Mouse (Mus musculus): ENCODE measurements around the gene Arl4c. TPM values are rescaled to one million over a fixed set of nuclear protein-coding genes. Genes with fewer than 3 reads are reported as not detected.

Gene Arl4c
- polyA plus RNA-seq, 1 experiment from 2014 or later = 6.7 TPM

GRCm38 (mm10) chr1:88739546-88739945, 37.5 kb upstream of the Arl4c start:
- Histone ChIP-seq H3K9me3 (replicated peaks; ENCODE audit: control insufficient read depth, low read length) (no peaks in the 10 kb centered on the region), H3K4me3 (ENCODE audit: low read depth, low read length) (no peak overlapping the region), H3K4me2 (ENCODE audit: low read depth, low read length) (no peak overlapping the region), H3K27ac (replicated peaks; ENCODE audit: low read depth, low read length) (no peak overlapping the region), H3K27me3 (ENCODE audit: control insufficient read depth, insufficient read depth, low read length) (no peaks in the 10 kb centered on the region), H3K9ac (replicated peaks; ENCODE audit: low read length) (no peak overlapping the region), H3K36me3 (replicated peaks; ENCODE audit: control insufficient read depth, insufficient read depth, low read depth, low read length) (no peaks in the 10 kb centered on the region), H3K4me1 (ENCODE audit: control insufficient read depth, insufficient read depth, low read length) (no peaks in the 10 kb centered on the region)
- no peak for DNase-seq (ENCODE audit: low spot score)
- 73% methylated on average over 4 of the region's 4 CpGs for WGBS
- ATAC-seq (replicated peaks; ENCODE audit: insufficient number of reproducible peaks, low FRiP score, low TSS enrichment, low read depth) = no peak

DNA sequence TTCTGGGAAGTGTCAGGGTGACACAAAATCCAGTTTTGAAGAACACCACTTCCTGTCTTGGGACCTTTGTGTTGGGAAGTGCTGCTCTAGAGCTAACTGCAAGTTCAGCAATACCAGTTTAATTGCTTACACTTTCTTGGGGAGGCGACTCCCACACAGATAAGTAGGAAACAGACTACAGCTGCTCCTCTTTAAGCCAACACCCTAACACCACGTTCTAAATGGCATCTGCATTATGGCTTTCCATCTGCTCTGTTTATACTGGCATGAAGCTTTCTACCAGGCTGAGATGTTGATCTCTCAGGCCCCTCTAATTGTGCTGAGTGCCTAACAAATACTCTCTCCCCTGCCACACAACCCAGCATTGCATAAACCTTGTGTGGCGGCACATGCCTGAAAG, 36.9 kb upstream of the Arl4c start:
- Histone ChIP-seq H3K27ac (replicated peaks; ENCODE audit: low read depth, low read length) (no peak overlapping the region), H3K4me1 (ENCODE audit: control insufficient read depth, insufficient read depth, low read length) (no peaks in the 10 kb centered on the region), H3K9me3 (replicated peaks; ENCODE audit: control insufficient read depth, low read length) (no peaks in the 10 kb centered on the region), H3K4me2 (ENCODE audit: low read depth, low read length) (no peak overlapping the region), H3K27me3 (ENCODE audit: control insufficient read depth, insufficient read depth, low read length) (no peaks in the 10 kb centered on the region), H3K36me3 (replicated peaks; ENCODE audit: control insufficient read depth, insufficient read depth, low read depth, low read length) (no peaks in the 10 kb centered on the region), H3K9ac (replicated peaks; ENCODE audit: low read length) (no peak overlapping the region), H3K4me3 (ENCODE audit: low read depth, low read length) (no peak overlapping the region)
- WGBS = 71% methylated on average over 3 of the region's 3 CpGs
- DNase-seq (ENCODE audit: low spot score) (no peak), ATAC-seq (replicated peaks; ENCODE audit: insufficient number of reproducible peaks, low FRiP score, low TSS enrichment, low read depth) (no peak)

DNA sequence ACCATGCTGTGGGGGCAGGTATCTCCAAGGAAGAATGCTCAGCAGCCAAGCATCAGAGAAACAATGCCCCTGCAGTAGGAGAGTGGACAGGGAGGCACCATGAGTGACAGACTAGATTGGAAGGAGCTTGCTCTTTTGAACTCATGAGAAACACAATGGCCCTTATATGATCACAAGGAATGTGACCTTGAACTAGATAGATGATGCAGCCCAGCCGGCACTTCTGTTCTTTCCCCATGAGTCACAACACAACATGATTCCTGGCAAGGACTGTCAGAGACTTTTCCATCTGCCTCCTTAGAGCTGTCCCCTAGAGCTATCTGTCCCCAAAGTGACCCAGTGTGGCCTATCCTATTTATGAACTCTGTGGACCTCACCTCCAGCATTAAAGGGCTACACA, 27.5 kb upstream of the Arl4c start:
- no peaks in the 10 kb centered on the region for H3K9me3 ChIP-seq (replicated peaks; ENCODE audit: control insufficient read depth, low read length)
- no peak for ATAC-seq (replicated peaks; ENCODE audit: insufficient number of reproducible peaks, low FRiP score, low TSS enrichment, low read depth)
- H3K4me3 ChIP-seq (ENCODE audit: low read depth, low read length) = no peak overlapping the region
- WGBS = 71% methylated on average over 1 of the region's 1 CpGs
- no peak for DNase-seq (ENCODE audit: low spot score)
- H3K27me3 ChIP-seq (ENCODE audit: control insufficient read depth, insufficient read depth, low read length) = no peaks in the 10 kb centered on the region
- H3K27ac ChIP-seq (replicated peaks; ENCODE audit: low read depth, low read length) = no peak overlapping the region
- H3K9ac ChIP-seq (replicated peaks; ENCODE audit: low read length) = no peak overlapping the region
- no peak overlapping the region for H3K4me2 ChIP-seq (ENCODE audit: low read depth, low read length)
- no peaks in the 10 kb centered on the region for H3K36me3 ChIP-seq (replicated peaks; ENCODE audit: control insufficient read depth, insufficient read depth, low read depth, low read length)
- H3K4me1 ChIP-seq (ENCODE audit: control insufficient read depth, insufficient read depth, low read length) = no peaks in the 10 kb centered on the region

GRCm38 (mm10) chr1:88727369-88727768, 25.3 kb upstream of the Arl4c start:
- WGBS = 82% methylated on average over 1 of the region's 1 CpGs
- ATAC-seq (replicated peaks; ENCODE audit: insufficient number of reproducible peaks, low FRiP score, low TSS enrichment, low read depth) = no peak
- no peaks in the 10 kb centered on the region for H3K9me3 ChIP-seq (replicated peaks; ENCODE audit: control insufficient read depth, low read length)

GRCm38 (mm10) chr1:88725716-88726115, 23.7 kb upstream of the Arl4c start:
- no peak overlapping the region for H3K4me3 ChIP-seq (ENCODE audit: low read depth, low read length)
- no peak overlapping the region for H3K27ac ChIP-seq (replicated peaks; ENCODE audit: low read depth, low read length)
- no peaks in the 10 kb centered on the region for H3K9me3 ChIP-seq (replicated peaks; ENCODE audit: control insufficient read depth, low read length)
- ATAC-seq (replicated peaks; ENCODE audit: insufficient number of reproducible peaks, low FRiP score, low TSS enrichment, low read depth) (no peak), DNase-seq (ENCODE audit: low spot score) (no peak)
- H3K36me3 ChIP-seq (replicated peaks; ENCODE audit: control insufficient read depth, insufficient read depth, low read depth, low read length) = no peaks in the 10 kb centered on the region
- 81% methylated on average over 1 of the region's 1 CpGs for WGBS
- no peaks in the 10 kb centered on the region for H3K27me3 ChIP-seq (ENCODE audit: control insufficient read depth, insufficient read depth, low read length)
- H3K4me1 ChIP-seq (ENCODE audit: control insufficient read depth, insufficient read depth, low read length) = no peaks in the 10 kb centered on the region
- H3K4me2 ChIP-seq (ENCODE audit: low read depth, low read length) = no peak overlapping the region
- no peak overlapping the region for H3K9ac ChIP-seq (replicated peaks; ENCODE audit: low read length)

More at GRCm38 (mm10) chr1:88727369-88727768, 25.3 kb upstream of the Arl4c start:
- no peaks in the 10 kb centered on the region for H3K27me3 ChIP-seq (ENCODE audit: control insufficient read depth, insufficient read depth, low read length)
- H3K36me3 ChIP-seq (replicated peaks; ENCODE audit: control insufficient read depth, insufficient read depth, low read depth, low read length) = no peaks in the 10 kb centered on the region
- no peak for DNase-seq (ENCODE audit: low spot score)
- no peak overlapping the region for H3K9ac ChIP-seq (replicated peaks; ENCODE audit: low read length)
- H3K4me2 ChIP-seq (ENCODE audit: low read depth, low read length) = no peak overlapping the region
- H3K27ac ChIP-seq (replicated peaks; ENCODE audit: low read depth, low read length) = no peak overlapping the region
- no peaks in the 10 kb centered on the region for H3K4me1 ChIP-seq (ENCODE audit: control insufficient read depth, insufficient read depth, low read length)
- no peak overlapping the region for H3K4me3 ChIP-seq (ENCODE audit: low read depth, low read length)

- H3K9ac ChIP-seq (replicated peaks; ENCODE audit: low read length) = no peak overlapping the region
- WGBS = 48% methylated on average over 11 of the region's 11 CpGs
- no peak for DNase-seq (ENCODE audit: low spot score)
Observed at GRCm38 (mm10) chr1:88720626-88721229, 18.7 kb upstream of the Arl4c start.

DNA sequence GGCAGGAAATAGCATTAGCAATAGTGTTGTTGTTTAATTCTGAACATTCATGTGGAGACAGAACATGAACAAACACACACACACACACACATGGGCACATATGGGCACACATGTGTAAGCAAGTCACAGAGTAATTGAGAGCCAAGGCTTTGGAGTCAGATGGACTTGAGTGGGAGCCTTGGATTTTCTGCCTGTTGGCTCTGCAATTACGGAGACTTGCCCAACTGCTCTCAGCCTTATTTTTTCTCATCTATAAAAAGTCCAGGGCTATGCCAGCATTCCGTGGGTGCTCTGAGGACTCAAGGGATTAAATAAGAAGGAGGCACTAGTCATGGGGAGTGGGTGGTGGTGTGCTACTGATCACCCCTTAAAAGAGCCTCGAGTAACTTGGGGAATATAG, 16.5 kb upstream of the Arl4c start:
- Histone ChIP-seq H3K4me1 (ENCODE audit: control insufficient read depth, insufficient read depth, low read length) (no peaks in the 10 kb centered on the region), H3K27ac (replicated peaks; ENCODE audit: low read depth, low read length) (no peak overlapping the region), H3K27me3 (ENCODE audit: control insufficient read depth, insufficient read depth, low read length) (no peaks in the 10 kb centered on the region), H3K4me3 (ENCODE audit: low read depth, low read length) (no peak overlapping the region), H3K4me2 (ENCODE audit: low read depth, low read length) (no peak overlapping the region), H3K9me3 (replicated peaks; ENCODE audit: control insufficient read depth, low read length) (no peaks in the 10 kb centered on the region), H3K36me3 (replicated peaks; ENCODE audit: control insufficient read depth, insufficient read depth, low read depth, low read length) (no peaks in the 10 kb centered on the region), H3K9ac (replicated peaks; ENCODE audit: low read length) (no peak overlapping the region)
- ATAC-seq (replicated peaks; ENCODE audit: insufficient number of reproducible peaks, low FRiP score, low TSS enrichment, low read depth) (no peak), DNase-seq (ENCODE audit: low spot score) (no peak)
- 77% methylated on average over 3 of the region's 3 CpGs for WGBS

More at GRCm38 (mm10) chr1:88720626-88721229, 18.7 kb upstream of the Arl4c start:
- no peaks in the 10 kb centered on the region for H3K27me3 ChIP-seq (ENCODE audit: control insufficient read depth, insufficient read depth, low read length)
- ATAC-seq (replicated peaks; ENCODE audit: insufficient number of reproducible peaks, low FRiP score, low TSS enrichment, low read depth) = no peak
- no peaks in the 10 kb centered on the region for H3K4me1 ChIP-seq (ENCODE audit: control insufficient read depth, insufficient read depth, low read length)
- no peak overlapping the region for H3K27ac ChIP-seq (replicated peaks; ENCODE audit: low read depth, low read length)
- no peaks in the 10 kb centered on the region for H3K36me3 ChIP-seq (replicated peaks; ENCODE audit: control insufficient read depth, insufficient read depth, low read depth, low read length)
- H3K4me3 ChIP-seq (ENCODE audit: low read depth, low read length) = no peak overlapping the region
- no peak overlapping the region for H3K4me2 ChIP-seq (ENCODE audit: low read depth, low read length)
- no peaks in the 10 kb centered on the region for H3K9me3 ChIP-seq (replicated peaks; ENCODE audit: control insufficient read depth, low read length)

DNA sequence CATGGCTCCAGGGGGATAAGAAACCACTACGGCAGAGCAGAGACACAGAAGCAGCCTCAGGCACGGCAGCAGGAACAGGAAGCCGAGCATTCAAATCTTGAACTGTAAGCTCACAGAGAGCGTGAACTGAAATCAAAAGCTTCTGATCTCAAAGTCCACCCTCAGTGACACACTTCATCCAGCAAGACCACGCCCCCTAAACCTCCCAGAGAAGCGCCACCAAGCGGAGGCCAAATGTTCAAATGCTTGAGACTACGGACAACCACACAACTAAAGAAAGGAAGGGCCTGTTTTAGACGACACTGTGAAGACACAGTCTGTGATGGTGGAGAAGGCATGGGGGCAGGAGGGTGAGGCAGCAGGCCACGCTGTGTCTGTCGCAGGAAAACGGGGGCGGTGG, 15.7 kb upstream of the Arl4c start:
- ATAC-seq (replicated peaks; ENCODE audit: insufficient number of reproducible peaks, low FRiP score, low TSS enrichment, low read depth) = no peak
- DNase-seq (ENCODE audit: low spot score) = no peak
- no peak overlapping the region for H3K4me3 ChIP-seq (ENCODE audit: low read depth, low read length)
- H3K4me1 ChIP-seq (ENCODE audit: control insufficient read depth, insufficient read depth, low read length) = no peaks in the 10 kb centered on the region
- 81% methylated on average over 13 of the region's 13 CpGs for WGBS
- H3K9me3 ChIP-seq (replicated peaks; ENCODE audit: control insufficient read depth, low read length) = no peaks in the 10 kb centered on the region
- H3K36me3 ChIP-seq (replicated peaks; ENCODE audit: control insufficient read depth, insufficient read depth, low read depth, low read length) = no peaks in the 10 kb centered on the region
- H3K4me2 ChIP-seq (ENCODE audit: low read depth, low read length) = no peak overlapping the region
- no peak overlapping the region for H3K27ac ChIP-seq (replicated peaks; ENCODE audit: low read depth, low read length)
- no peak overlapping the region for H3K9ac ChIP-seq (replicated peaks; ENCODE audit: low read length)
- H3K27me3 ChIP-seq (ENCODE audit: control insufficient read depth, insufficient read depth, low read length) = no peaks in the 10 kb centered on the region
